Mouse (Mus musculus) myocyte (in vitro differentiated cells): ENCODE measurements around the gene Frat1. TPM values are rescaled to one million over a fixed set of nuclear protein-coding genes. Genes with fewer than 3 reads are reported as not detected.

Source experiments
- H3K27me3 ChIP-seq: one replicate; pipeline ENCODE4 v1.6.1; 2011; ENCODE audit not compliant: control insufficient read depth, insufficient read depth, insufficient read length
- H3K36me3 ChIP-seq: one replicate; pipeline ENCODE4 v1.6.1; 2011; ENCODE audit not compliant: control insufficient read depth, insufficient read depth
- H3K4me2 ChIP-seq: one replicate; pipeline ENCODE4 v1.6.1; 2011; ENCODE audit warnings: low read depth, control low read depth
- H3K4me3 ChIP-seq: one replicate; pipeline ENCODE4 v1.5.1; 2011; ENCODE audit warnings: mild to moderate bottlenecking, control low read depth, moderate library complexity
- H3K79me2 ChIP-seq: one replicate; pipeline ENCODE4 v1.6.1; 2011; ENCODE audit not compliant: control insufficient read depth, insufficient read depth
- H3ac ChIP-seq: one replicate; pipeline ENCODE4 v1.6.1; 2011; ENCODE audit not compliant: control insufficient read depth, insufficient read length
- CEBPB ChIP-seq: IDR thresholded peaks from 2 replicates; pipeline ENCODE4 v1.6.1; 2011; ENCODE audit warnings: mild to moderate bottlenecking, moderate library complexity; ENCODE audit not compliant: poor library complexity, insufficient read depth, severe bottlenecking
- E2F4 ChIP-seq: IDR thresholded peaks from one replicate; pipeline ENCODE4 v1.6.1; 2011; ENCODE audit warnings: mild to moderate bottlenecking, control low read depth, moderate library complexity; ENCODE audit not compliant: insufficient read depth
- MAX ChIP-seq: IDR thresholded peaks from one replicate; pipeline ENCODE4 v1.6.1; 2011; ENCODE audit warnings: low read depth, mild to moderate bottlenecking, control low read depth
- MYOD1 ChIP-seq, 3 experiments: IDR thresholded peaks; one replicate each; pipeline ENCODE4 v1.6.1; 2011; ENCODE audit warnings: control low read depth in 2 of 3, low read depth in 2 of 3, mild to moderate bottlenecking in 2 of 3, moderate library complexity in 1 of 3; ENCODE audit not compliant: insufficient read length in 2 of 3, control insufficient read depth in 1 of 3
- MYOG ChIP-seq, 3 experiments: IDR thresholded peaks; one replicate each; pipeline ENCODE4 v1.6.1; 2011; ENCODE audit warnings: control low read depth in 2 of 3, low read depth in 2 of 3, mild to moderate bottlenecking in 2 of 3; ENCODE audit not compliant: insufficient read length in 2 of 3, control insufficient read depth in 1 of 3, insufficient read depth in 1 of 3
- POLR2A ChIP-seq: IDR thresholded peaks from one replicate; pipeline ENCODE4 v1.6.1; 2011; ENCODE audit warnings: low read depth, mild to moderate bottlenecking, control low read depth, moderate library complexity; ENCODE audit not compliant: insufficient read length
- POLR2AphosphoS2 ChIP-seq: IDR thresholded peaks from one replicate; pipeline ENCODE4 v1.6.1; 2011; ENCODE audit warnings: low read depth, control low read depth; ENCODE audit not compliant: insufficient read length
- REST ChIP-seq: IDR thresholded peaks from one replicate; pipeline ENCODE4 v1.6.1; 2011; ENCODE audit warnings: mild to moderate bottlenecking, control low read depth, moderate library complexity; ENCODE audit not compliant: insufficient read depth, insufficient read length
- SRF ChIP-seq: IDR thresholded peaks from one replicate; pipeline ENCODE4 v1.6.1; 2011; ENCODE audit warnings: low read depth; ENCODE audit not compliant: control insufficient read depth, insufficient read length
- TCF12 ChIP-seq: IDR thresholded peaks from one replicate; pipeline ENCODE4 v1.6.1; 2011; ENCODE audit warnings: mild to moderate bottlenecking, control low read depth; ENCODE audit not compliant: poor library complexity, insufficient read depth, severe bottlenecking
- TCF3 ChIP-seq: IDR thresholded peaks from one replicate; pipeline ENCODE4 v1.6.1; 2011; ENCODE audit warnings: low read depth, control low read depth; ENCODE audit not compliant: insufficient read length
- USF1 ChIP-seq: IDR thresholded peaks from one replicate; pipeline ENCODE4 v1.6.1; 2011; ENCODE audit warnings: low read depth, mild to moderate bottlenecking, control low read depth, moderate library complexity
- polyA plus RNA-seq: library from polyadenylated mRNA; unstranded; fragments of >200 nt; fragmentation: generic; extraction: Trizol; gene quantifications from one replicate; pipeline ENCODE4 v1.2.1, GENCODE M21; 2012; ENCODE audit warnings: missing spikeins

Frat1 gene
- polyA plus RNA-seq, 1 experiment: 0.19 TPM

GRCm38 (mm10) chr19:41835407-41835806 lies 5.6 kb downstream of the Frat1 start:
- Histone ChIP-seq H3K79me2 (no peaks in the 10 kb centered on the region), H3K4me2 (no peak overlapping the region), H3K4me3 (no peak overlapping the region), H3ac (no peak overlapping the region), H3K27me3 (peaks cover 60% of the 10 kb centered on the region), H3K36me3 (no peaks in the 10 kb centered on the region)
- no peak for TF ChIP-seq REST
- TF ChIP-seq POLR2A: no peak
- TF ChIP-seq MYOD1 (IDR thresholded peaks at IDR 0.05; ENCODE audit: control insufficient read depth in 1 of 3, insufficient read length in 2 of 3, low read depth in 2 of 3): no peak
- no peak for TF ChIP-seq MYOG (IDR thresholded peaks at IDR 0.05; ENCODE audit: control insufficient read depth in 1 of 3, insufficient read depth in 1 of 3, insufficient read length in 2 of 3, low read depth in 2 of 3)
- TF ChIP-seq CEBPB: no peak
- no peak for TF ChIP-seq USF1
- TF ChIP-seq E2F4: no peak
- no peak for TF ChIP-seq TCF12
- TF ChIP-seq TCF3: no peak
- no peak for TF ChIP-seq POLR2AphosphoS2
- TF ChIP-seq MAX: no peak
- TF ChIP-seq SRF: no peak

GRCm38 (mm10) chr19:41835816-41836215 lies 6.0 kb downstream of the Frat1 start:
- peaks cover 58% of the 10 kb centered on the region for H3K27me3 ChIP-seq
- H3K4me2 ChIP-seq: no peak overlapping the region
- no peak overlapping the region for H3K4me3 ChIP-seq

GRCm38 (mm10) chr19:41836719-41837118 lies 6.9 kb downstream of the Frat1 start:
- no peak overlapping the region for H3K4me2 ChIP-seq
- no peak for TF ChIP-seq TCF3

More at GRCm38 (mm10) chr19:41835816-41836215, 6.0 kb downstream of the Frat1 start:
- H3K79me2 ChIP-seq: no peaks in the 10 kb centered on the region
- no peak overlapping the region for H3ac ChIP-seq
- no peak for TF ChIP-seq SRF
- no peak for TF ChIP-seq POLR2A
- TF ChIP-seq REST: no peak
- TF ChIP-seq TCF3: no peak
- no peak for TF ChIP-seq USF1
- no peak for TF ChIP-seq CEBPB
- TF ChIP-seq MAX: no peak
- no peak for TF ChIP-seq MYOG (IDR thresholded peaks at IDR 0.05; ENCODE audit: control insufficient read depth in 1 of 3, insufficient read depth in 1 of 3, insufficient read length in 2 of 3, low read depth in 2 of 3)
- no peak for TF ChIP-seq E2F4
- no peak for TF ChIP-seq TCF12
- TF ChIP-seq POLR2AphosphoS2: no peak
- TF ChIP-seq MYOD1 (IDR thresholded peaks at IDR 0.05; ENCODE audit: control insufficient read depth in 1 of 3, insufficient read length in 2 of 3, low read depth in 2 of 3): no peak
- H3K36me3 ChIP-seq: no peaks in the 10 kb centered on the region

GRCm38 (mm10) chr19:41837194-41837916 lies 7.6 kb downstream of the Frat1 start:
- no peak overlapping the region for H3K4me3 ChIP-seq
- H3ac ChIP-seq: no peak overlapping the region
- no peaks in the 10 kb centered on the region for H3K79me2 ChIP-seq
- TF ChIP-seq TCF3: no peak
- TF ChIP-seq SRF: no peak
- TF ChIP-seq TCF12: no peak
- no peak for TF ChIP-seq MYOG (IDR thresholded peaks at IDR 0.05; ENCODE audit: control insufficient read depth in 1 of 3, insufficient read depth in 1 of 3, insufficient read length in 2 of 3, low read depth in 2 of 3)
- TF ChIP-seq MYOD1 (IDR thresholded peaks at IDR 0.05; ENCODE audit: control insufficient read depth in 1 of 3, insufficient read length in 2 of 3, low read depth in 2 of 3): no peak
- TF ChIP-seq USF1: no peak
- no peak for TF ChIP-seq POLR2A
- no peak for TF ChIP-seq MAX
- TF ChIP-seq REST: no peak
- no peak for TF ChIP-seq E2F4
- TF ChIP-seq POLR2AphosphoS2: no peak
- TF ChIP-seq CEBPB: no peak
- H3K27me3 ChIP-seq: peaks cover 54% of the 10 kb centered on the region
- no peaks in the 10 kb centered on the region for H3K36me3 ChIP-seq
- H3K4me2 ChIP-seq: no peak overlapping the region

More at GRCm38 (mm10) chr19:41836719-41837118, 6.9 kb downstream of the Frat1 start:
- H3K27me3 ChIP-seq: peaks cover 56% of the 10 kb centered on the region
- no peak overlapping the region for H3K4me3 ChIP-seq
- no peak overlapping the region for H3ac ChIP-seq
- no peaks in the 10 kb centered on the region for H3K79me2 ChIP-seq
- H3K36me3 ChIP-seq: no peaks in the 10 kb centered on the region

- Histone ChIP-seq H3K79me2 (no peaks in the 10 kb centered on the region), H3K36me3 (no peaks in the 10 kb centered on the region), H3ac (no peak overlapping the region), H3K4me2 (no peak overlapping the region), H3K27me3 (peaks cover 54% of the 10 kb centered on the region), H3K4me3 (no peak overlapping the region)
- TF ChIP-seq TCF12 (no peak), MYOG (IDR thresholded peaks at IDR 0.05; ENCODE audit: control insufficient read depth in 1 of 3, insufficient read depth in 1 of 3, insufficient read length in 2 of 3, low read depth in 2 of 3) (no peak), SRF (no peak), CEBPB (no peak), MAX (no peak), MYOD1 (IDR thresholded peaks at IDR 0.05; ENCODE audit: control insufficient read depth in 1 of 3, insufficient read length in 2 of 3, low read depth in 2 of 3) (no peak), TCF3 (no peak), E2F4 (no peak), USF1 (no peak), POLR2A (no peak), POLR2AphosphoS2 (no peak)
Measured at GRCm38 (mm10) chr19:41837917-41838261, 8.1 kb downstream of the Frat1 start.
